Mouse (Mus musculus): ENCODE measurements at regions not wholly inside any gene's neighbourhood (a gene's known extent, or its start where the extent isn't known, plus 50 kb on each side); places are given as distances from the start of the nearest gene placed in this dataset.

- no peak for DNase-seq (ENCODE audit: low spot score in 2 of 2)
These were observed 145.9 kb upstream of the Thbs1 start for GRCm38 (mm10) chr2:117965758-117966157.

- DNase-seq (ENCODE audit: low spot score in 2 of 2): no peak
These were observed 142.9 kb upstream of the Thbs1 start for GRCm38 (mm10) chr2:117968731-117969130.

- DNase-seq (ENCODE audit: low spot score in 2 of 2): no peak
These were observed 141.0 kb upstream of the Thbs1 start for GRCm38 (mm10) chr2:117970631-117971030.

- DNase-seq (ENCODE audit: low spot score in 2 of 2): no peak
These were observed 134.6 kb upstream of the Thbs1 start for GRCm38 (mm10) chr2:117977033-117977432.

GRCm38 (mm10) chr2:117980856-117981255, 130.8 kb upstream of the Thbs1 start:
- DNase-seq (ENCODE audit: low spot score in 2 of 2): no peak

GRCm38 (mm10) chr2:117984569-117984968, 127.1 kb upstream of the Thbs1 start:
- no peak for DNase-seq (ENCODE audit: low spot score in 2 of 2)

GRCm38 (mm10) chr2:117987426-117988215, 124.1 kb upstream of the Thbs1 start:
- no peak for DNase-seq (ENCODE audit: low spot score in 2 of 2)

- DNase-seq (ENCODE audit: low spot score in 2 of 2): no peak
These were observed 123.1 kb upstream of the Thbs1 start for GRCm38 (mm10) chr2:117988396-117989173.

- DNase-seq (ENCODE audit: low spot score in 2 of 2): no peak
These were observed 122.5 kb upstream of the Thbs1 start for GRCm38 (mm10) chr2:117989215-117989614.

- no peak for DNase-seq (ENCODE audit: low spot score in 2 of 2)
These were observed 115.3 kb upstream of the Thbs1 start for GRCm38 (mm10) chr2:117996130-117997083.

- DNase-seq (ENCODE audit: low spot score in 2 of 2): no peak
These were observed 112.0 kb upstream of the Thbs1 start for GRCm38 (mm10) chr2:117999641-118000040.

- DNase-seq (ENCODE audit: low spot score in 2 of 2): no peak
These were observed 107.5 kb upstream of the Thbs1 start for GRCm38 (mm10) chr2:118004191-118004590.

GRCm38 (mm10) chr2:118007539-118008427, 103.9 kb upstream of the Thbs1 start:
- DNase-seq (ENCODE audit: low spot score in 2 of 2): peak in 1 of 2 experiments; percentile 12

GRCm38 (mm10) chr2:118011679-118012078, 100.0 kb upstream of the Thbs1 start:
- DNase-seq (ENCODE audit: low spot score in 2 of 2): no peak

- no peak for DNase-seq (ENCODE audit: low spot score in 2 of 2)
These were observed 99.5 kb upstream of the Thbs1 start for GRCm38 (mm10) chr2:118012211-118012610.

- no peak for DNase-seq (ENCODE audit: low spot score in 2 of 2)
These were observed 98.5 kb upstream of the Thbs1 start for GRCm38 (mm10) chr2:118013156-118013555.

GRCm38 (mm10) chr2:118015182-118015581, 96.5 kb upstream of the Thbs1 start:
- no peak for DNase-seq (ENCODE audit: low spot score in 2 of 2)

- no peak for DNase-seq (ENCODE audit: low spot score in 2 of 2)
These were observed 85.6 kb upstream of the Thbs1 start for GRCm38 (mm10) chr2:118025829-118026735.

GRCm38 (mm10) chr2:118028881-118029280, 82.8 kb upstream of the Thbs1 start:
- DNase-seq (ENCODE audit: low spot score in 2 of 2): no peak

All from frontal cortex, postnatal 14 days (tissue).